ENCODE assay signal across 32 mouse cellular contexts in genomic region chr4:149965242-149965641, GRCm38 (mm10). TPM values are rescaled to one million over a fixed set of nuclear protein-coding genes. Genes with fewer than 3 reads are reported as not detected.
DNase-seq lines count a peak whose midpoint lies in the region; ATAC-seq and TF ChIP-seq lines count a peak whose summit lies in the region.
"Had no signal": no experiment of that assay in that cellular context is flagged by ENCODE, and none has a peak within 500 bp of the region (broad histone marks: within the 10 kb centered on the region; RNA-seq: fewer than 3 reads in every experiment).

No protein-coding gene starts in this region.

- H3K79me2 ChIP-seq in liver, adult 2 months (ENCODE audit: control insufficient read depth, insufficient read depth, low read length), result no peaks in the 10 kb centered on the region

- no peak overlapping the region for H3K4me2 ChIP-seq in liver, embryonic 12.5 days
- H3K4me2 ChIP-seq in embryonic facial prominence, embryonic 15.5 days (replicated peaks), result no peak overlapping the region
- no peak overlapping the region for H3K4me2 ChIP-seq in limb, embryonic 12.5 days
- no peak overlapping the region for H3K4me2 ChIP-seq in forebrain, embryonic 14.5 days (ENCODE audit: low read length)
- H3K4me2 ChIP-seq: heart, embryonic 13.5 days; liver, embryonic 13.5 days; midbrain, embryonic 15.5 days; neural tube, embryonic 15.5 days had no signal

- no peaks in the 10 kb centered on the region for H3K27me3 ChIP-seq in liver, adult 2 months (ENCODE audit: control insufficient read depth, insufficient read depth, low read length)
- peaks cover 52% of the 10 kb centered on the region for H3K27me3 ChIP-seq in liver, embryonic 12.5 days (replicated peaks)
- H3K27me3 ChIP-seq in embryonic facial prominence, embryonic 15.5 days, result no peaks in the 10 kb centered on the region
- H3K27me3 ChIP-seq in limb, embryonic 12.5 days, result no peaks in the 10 kb centered on the region
- no peaks in the 10 kb centered on the region for H3K27me3 ChIP-seq in forebrain, embryonic 14.5 days (replicated peaks; ENCODE audit: control insufficient read depth, insufficient read depth, low read length)
- H3K27me3 ChIP-seq: midbrain, embryonic 15.5 days; neural tube, embryonic 15.5 days had no signal

- H3K4me1 ChIP-seq in liver, adult 2 months (ENCODE audit: control insufficient read depth, insufficient read depth, low read length), result peaks cover 8% of the 10 kb centered on the region
- H3K4me1 ChIP-seq in liver, embryonic 12.5 days, result 0 out of 2 replicates have a peak, but pooled peaks cover 3% of the 10 kb centered on the region
- H3K4me1 ChIP-seq in embryonic facial prominence, embryonic 15.5 days, result peaks cover 30% of the 10 kb centered on the region
- H3K4me1 ChIP-seq in limb, embryonic 12.5 days (replicated peaks), result peaks cover 34% of the 10 kb centered on the region
- H3K4me1 ChIP-seq in forebrain, embryonic 14.5 days (ENCODE audit: control insufficient read depth, insufficient read depth, low read length), result no peaks in the 10 kb centered on the region
- H3K4me1 ChIP-seq: liver, embryonic 13.5 days; midbrain, embryonic 10.5 days; midbrain, embryonic 15.5 days had no signal

- no peak overlapping the region for H3K4me3 ChIP-seq in liver, adult 2 months (ENCODE audit: insufficient read depth, low read depth, low read length)
- no peak overlapping the region for H3K4me3 ChIP-seq in liver, embryonic 12.5 days
- H3K4me3 ChIP-seq in embryonic facial prominence, embryonic 15.5 days (replicated peaks), result no peak overlapping the region
- no peak overlapping the region for H3K4me3 ChIP-seq in limb, embryonic 12.5 days (replicated peaks)
- no peak overlapping the region for H3K4me3 ChIP-seq in forebrain, embryonic 14.5 days (ENCODE audit: low read depth, low read length)
- H3K4me3 ChIP-seq: forebrain, embryonic 10.5 days; gastrocnemius, adult 2 months; heart, adult 2 months; heart, embryonic 13.5 days; liver, embryonic 13.5 days; midbrain, embryonic 10.5 days; midbrain, embryonic 15.5 days; neural tube, embryonic 15.5 days had no signal

- TF ChIP-seq CTCF in liver, adult 2 months (IDR thresholded peaks at IDR 0.05; ENCODE audit: low read depth, low read length), result no peak

- TF ChIP-seq POLR2A in liver, adult 2 months (IDR thresholded peaks at IDR 0.05; ENCODE audit: extremely low read depth, insufficient read depth, low read length), result no peak

- ATAC-seq in liver, embryonic 12.5 days, result no peak
- no peak for ATAC-seq in embryonic facial prominence, embryonic 15.5 days (ENCODE audit: insufficient number of reproducible peaks, low FRiP score, low TSS enrichment, low read depth)
- ATAC-seq in limb, embryonic 12.5 days (ENCODE audit: insufficient number of reproducible peaks, insufficient read depth, low FRiP score, low TSS enrichment, low read depth), result no peak
- ATAC-seq in forebrain, embryonic 14.5 days, result no peak
- no peak for ATAC-seq in megakaryocyte, adult 5-6 weeks (ENCODE audit: poor library complexity, severe bottlenecking)
- ATAC-seq: forebrain, embryonic 16.5 days; hindbrain, embryonic 16.5 days; midbrain, embryonic 15.5 days had no signal

- no peak overlapping the region for H3K9ac ChIP-seq in liver, adult 2 months (ENCODE audit: low read depth, low read length)
- no peak overlapping the region for H3K9ac ChIP-seq in liver, embryonic 12.5 days
- H3K9ac ChIP-seq in embryonic facial prominence, embryonic 15.5 days, result no peak overlapping the region
- no peak overlapping the region for H3K9ac ChIP-seq in limb, embryonic 12.5 days (replicated peaks)
- no peak overlapping the region for H3K9ac ChIP-seq in forebrain, embryonic 14.5 days (ENCODE audit: low read length)
- H3K9ac ChIP-seq: heart, embryonic 13.5 days; liver, embryonic 13.5 days; midbrain, embryonic 15.5 days; neural tube, embryonic 15.5 days had no signal

- peak; percentile 69 for DNase-seq in liver, adult 2 months (ENCODE audit: extremely low read depth, low read depth, low spot score)
- no peak for DNase-seq in cerebellum, adult 11-12 months
- DNase-seq in forebrain, embryonic 14.5 days (ENCODE audit: low spot score), result no peak
- DNase-seq: adrenal gland, postnatal 10 days; cerebellum, adult 11 months; cerebellum, postnatal 10 days; gastrocnemius, adult 2 months; gastrocnemius, postnatal 36 days; heart, adult 2 months; heart, postnatal 14 days; kidney, adult 9 months; kidney, postnatal 14 days; liver, embryonic 13.5 days; lung, adult 2 months; lung, postnatal 10 days; retina, postnatal 1 day; right cerebral cortex, postnatal 14 days; thymus, postnatal 25 days had no signal

- no peaks in the 10 kb centered on the region for H3K36me3 ChIP-seq in liver, adult 2 months (ENCODE audit: control insufficient read depth, insufficient read depth, low read length)
- H3K36me3 ChIP-seq in liver, embryonic 12.5 days, result no peaks in the 10 kb centered on the region
- H3K36me3 ChIP-seq in embryonic facial prominence, embryonic 15.5 days, result no peaks in the 10 kb centered on the region
- no peaks in the 10 kb centered on the region for H3K36me3 ChIP-seq in limb, embryonic 12.5 days
- no peaks in the 10 kb centered on the region for H3K36me3 ChIP-seq in forebrain, embryonic 14.5 days (ENCODE audit: control insufficient read depth, insufficient read depth, low read length)
- H3K36me3 ChIP-seq: forebrain, embryonic 10.5 days; G1E; heart, embryonic 13.5 days; liver, embryonic 13.5 days; midbrain, embryonic 10.5 days; midbrain, embryonic 15.5 days; neural tube, embryonic 15.5 days had no signal

- H3K9me3 ChIP-seq in liver, embryonic 12.5 days (replicated peaks), result no peaks in the 10 kb centered on the region
- no peaks in the 10 kb centered on the region for H3K9me3 ChIP-seq in embryonic facial prominence, embryonic 15.5 days (replicated peaks)
- H3K9me3 ChIP-seq in limb, embryonic 12.5 days, result no peaks in the 10 kb centered on the region; the same call in 1 of the 2 replicates
- H3K9me3 ChIP-seq in forebrain, embryonic 14.5 days (replicated peaks; ENCODE audit: control insufficient read depth, low read length), result no peaks in the 10 kb centered on the region
- H3K9me3 ChIP-seq: forebrain, embryonic 10.5 days; G1E; heart, embryonic 13.5 days; liver, embryonic 13.5 days; midbrain, embryonic 10.5 days; neural tube, embryonic 15.5 days had no signal

- no peak overlapping the region for H3K27ac ChIP-seq in liver, adult 2 months (replicated peaks; ENCODE audit: insufficient read depth, low read depth, low read length)
- no peak overlapping the region for H3K27ac ChIP-seq in liver, embryonic 12.5 days
- H3K27ac ChIP-seq in embryonic facial prominence, embryonic 15.5 days (replicated peaks), result peak overlapping the region; percentile 44; the same call in 1 of the 2 replicates
- peak overlapping the region; percentile 81 for H3K27ac ChIP-seq in limb, embryonic 12.5 days
- no peak overlapping the region for H3K27ac ChIP-seq in forebrain, embryonic 14.5 days (ENCODE audit: low read depth, low read length)
- H3K27ac ChIP-seq: heart, adult 2 months; heart, embryonic 13.5 days; liver, embryonic 13.5 days; macrophage; midbrain, embryonic 10.5 days; midbrain, embryonic 15.5 days; neural tube, embryonic 15.5 days had no signal

- WGBS in liver, adult 2 months, result 14% methylated on average over 6 of the region's 6 CpGs
- WGBS in liver, embryonic 12.5 days (ENCODE audit: insufficient replicate concordance), result 61% methylated on average over 6 of the region's 6 CpGs
- WGBS in embryonic facial prominence, embryonic 15.5 days, result 54% methylated on average over 6 of the region's 6 CpGs
- WGBS in limb, embryonic 12.5 days, result 55% methylated on average over 6 of the region's 6 CpGs
- 82% methylated on average over 6 of the region's 6 CpGs for WGBS in forebrain, embryonic 14.5 days

RNA-seq across cellular contexts. Expression of gene Spsb1, which starts 10.4 kb away (rescaled TPM):
- 0.54 and 0.92 TPM in 2 replicates for total RNA-seq in liver, adult 2 months (2014; rRNA removed)
- polyA plus RNA-seq in liver, adult 2 months (2012; rRNA removed), result 0.91 and 1.3 TPM in 2 replicates
- polyA plus RNA-seq in liver, embryonic 12.5 days (2016; fragmentation: Nextera tagmentation; extraction: Ambion mirVana), result 0.97 and 1.5 TPM in 2 replicates
- 17.5 and 18.2 TPM in 2 replicates for polyA plus RNA-seq in embryonic facial prominence, embryonic 15.5 days (2015; fragmentation: Nextera tagmentation; extraction: Ambion mirVana)
- polyA plus RNA-seq in limb, embryonic 12.5 days (2016; fragmentation: Nextera tagmentation; extraction: Ambion mirVana), result 17.7 and 19.1 TPM in 2 replicates
- 4.8 and 6.2 TPM in 2 replicates for polyA plus RNA-seq in forebrain, embryonic 14.5 days (2014; fragmentation: Nextera tagmentation; extraction: Ambion mirVana)
- total RNA-seq in megakaryocyte, adult 5-6 weeks (2015), result 0.11 TPM in 1 of 2 replicates, not detected in the other
- 0.22 TPM in 1 of 2 replicates, not detected in the other for total RNA-seq in megakaryocyte, adult 5-6 weeks (2017)
- total RNA-seq: common myeloid progenitor, adult 5-6 weeks; G1E had no signal

RNA-seq across cellular contexts. Expression of gene H6pd, which starts 43.6 kb away (rescaled TPM):
- total RNA-seq in liver, adult 2 months (2014; rRNA removed), result 121 and 187 TPM in 2 replicates
- 183 and 205 TPM in 2 replicates for polyA plus RNA-seq in liver, adult 2 months (2012; rRNA removed)
- 8.8 and 9.0 TPM in 2 replicates for polyA plus RNA-seq in liver, embryonic 12.5 days (2016; fragmentation: Nextera tagmentation; extraction: Ambion mirVana)
- 12.1 and 12.2 TPM in 2 replicates for polyA plus RNA-seq in embryonic facial prominence, embryonic 15.5 days (2015; fragmentation: Nextera tagmentation; extraction: Ambion mirVana)
- 7.0 and 10.0 TPM in 2 replicates for polyA plus RNA-seq in limb, embryonic 12.5 days (2016; fragmentation: Nextera tagmentation; extraction: Ambion mirVana)
- polyA plus RNA-seq in forebrain, embryonic 14.5 days (2014; fragmentation: Nextera tagmentation; extraction: Ambion mirVana), result 1.5 and 1.8 TPM in 2 replicates
- 14.4 and 16.1 TPM in 2 replicates for total RNA-seq in megakaryocyte, adult 5-6 weeks (2015)
- total RNA-seq in megakaryocyte, adult 5-6 weeks (2017), result 26.1 and 32.7 TPM in 2 replicates

Comparison
In these comparisons a context has a peak if more than half of its experiments do, and no peak if none do; other contexts are left out.
1. RNA of gene H6pd, which starts 43.6 kb away (polyA plus RNA-seq): 183 to 205 TPM in liver, adult 2 months; 12.1 to 12.2 TPM in embryonic facial prominence, embryonic 15.5 days, 8.8 to 9.0 TPM in liver, embryonic 12.5 days, 7.0 to 10.0 TPM in limb, embryonic 12.5 days and 1.5 to 1.8 TPM in forebrain, embryonic 14.5 days; every median in the first group is over 10 times any median in the second.
2. H3K27ac ChIP-seq: peak in embryonic facial prominence, embryonic 15.5 days (single experiment) and limb, embryonic 12.5 days (single experiment); none in liver, adult 2 months (single experiment), liver, embryonic 12.5 days (single experiment) and forebrain, embryonic 14.5 days (single experiment).